Mouse (Mus musculus): ENCODE measurements around the gene Fam71e1. TPM values are rescaled to one million over a fixed set of nuclear protein-coding genes. Genes with fewer than 3 reads are reported as not detected.

The Fam71e1 gene
- polyA plus RNA-seq, 1 experiment from 2014 or later = 11.1 TPM

DNA sequence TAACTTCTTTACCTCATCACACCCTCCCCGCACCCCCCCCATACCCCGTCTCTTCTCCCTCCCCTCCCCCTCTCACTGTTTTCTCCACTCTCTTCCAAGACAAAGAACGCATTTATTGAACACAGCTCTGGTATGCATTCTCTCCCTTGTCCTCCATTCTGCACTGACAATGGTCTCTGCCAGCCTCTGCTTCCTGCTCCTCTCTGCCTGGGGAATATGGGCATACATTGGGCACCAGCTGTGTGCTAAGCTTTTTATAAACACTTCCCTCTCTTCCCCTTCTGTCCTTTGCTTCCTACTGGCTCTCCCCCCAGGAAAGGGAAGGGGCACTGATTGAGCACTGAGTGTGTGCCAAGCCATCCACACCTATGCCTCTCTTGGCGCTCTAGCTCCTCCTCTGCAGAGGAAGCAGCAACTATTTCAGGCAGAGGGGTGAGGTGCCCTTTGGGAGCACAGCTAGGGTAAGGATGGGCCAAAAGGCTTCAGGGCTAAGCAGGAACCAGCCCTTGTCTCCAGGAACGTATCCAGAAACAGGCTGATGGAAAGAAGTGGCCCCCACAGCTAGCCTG lies 21.3 kb upstream of the Fam71e1 start:
- Histone ChIP-seq H3K27ac (peak overlapping the region; percentile 91), H3K4me3 (peak overlapping the region; percentile 64), H3K36me3 (0 out of 2 replicates have a peak, but pooled peaks cover 2% of the 10 kb centered on the region), H3K27me3 (ENCODE audit: insufficient read depth, poor library complexity, severe bottlenecking) (peaks cover 43% of the 10 kb centered on the region), H3K4me1 (peaks cover 57% of the 10 kb centered on the region), H3K9me3 (no peaks in the 10 kb centered on the region)
- WGBS = 30% methylated on average over 5 of the region's 5 CpGs
- no peak for DNase-seq (ENCODE audit: low spot score)

DNA sequence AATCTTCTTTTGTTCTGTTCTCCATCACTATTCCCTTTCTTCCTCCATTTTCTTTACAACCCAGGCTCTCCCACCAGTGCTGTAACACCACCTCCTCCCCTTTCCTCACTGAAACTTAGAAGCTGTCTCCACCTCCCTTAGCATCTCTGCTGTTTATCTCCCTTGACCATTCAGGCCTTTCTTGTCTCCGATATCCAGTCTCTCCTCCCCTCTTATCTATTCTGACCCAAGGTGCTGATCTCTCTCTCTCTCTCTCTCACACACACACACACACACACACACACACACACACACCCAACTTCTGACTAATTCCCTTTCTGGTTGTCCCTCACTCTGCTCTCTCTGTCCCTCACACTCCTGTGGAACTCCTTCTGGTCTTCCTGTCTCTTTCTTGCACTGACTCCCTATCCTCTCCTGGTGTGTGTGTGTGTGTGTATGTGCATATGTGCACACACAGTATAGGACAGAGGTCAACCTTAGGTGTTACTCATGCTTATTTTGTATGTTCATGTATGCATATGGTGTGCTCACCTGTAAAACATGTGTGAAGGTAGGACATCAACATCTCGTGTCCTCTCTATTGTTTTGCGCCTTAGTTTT lies 13.4 kb upstream of the Fam71e1 start:
- H3K27me3 ChIP-seq (ENCODE audit: insufficient read depth, poor library complexity, severe bottlenecking) = peaks cover 29% of the 10 kb centered on the region
- peak overlapping the region; percentile 49 for H3K4me3 ChIP-seq
- H3K4me1 ChIP-seq = peaks cover 36% of the 10 kb centered on the region
- WGBS = 43% methylated on average over 3 of the region's 3 CpGs
- DNase-seq (ENCODE audit: low spot score) = no peak
- peak overlapping the region; percentile 81 for H3K27ac ChIP-seq
- H3K36me3 ChIP-seq = peaks cover 20% of the 10 kb centered on the region
- H3K9me3 ChIP-seq = no peaks in the 10 kb centered on the region

DNA sequence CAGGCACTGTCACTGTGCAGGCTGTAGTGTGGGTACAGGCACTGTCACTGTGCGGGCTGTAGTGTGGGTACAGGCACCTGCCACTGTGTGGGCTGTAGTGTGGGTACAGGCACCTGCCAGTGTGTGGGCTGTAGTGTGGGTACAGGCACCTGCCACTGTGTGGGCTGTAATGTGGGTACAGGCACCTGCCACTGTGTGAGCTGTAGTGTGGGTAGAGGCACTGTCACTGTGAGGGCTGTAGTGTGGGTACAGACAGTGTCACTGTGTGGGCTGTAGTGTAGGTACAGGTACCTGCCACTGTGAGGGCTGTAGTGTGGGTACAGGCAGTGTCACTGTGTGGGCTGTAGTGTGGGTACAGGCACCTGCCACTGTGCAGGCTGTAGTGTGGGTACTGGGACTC lies 12.3 kb upstream of the Fam71e1 start:
- no peak for DNase-seq (ENCODE audit: low spot score)
- Histone ChIP-seq H3K36me3 (peaks cover 25% of the 10 kb centered on the region), H3K9me3 (no peaks in the 10 kb centered on the region), H3K27me3 (ENCODE audit: insufficient read depth, poor library complexity, severe bottlenecking) (peaks cover 20% of the 10 kb centered on the region; the same call in 1 of the 2 replicates), H3K27ac (peak overlapping the region; percentile 22; the same call in 1 of the 2 replicates), H3K4me1 (peaks cover 36% of the 10 kb centered on the region), H3K4me3 (peak overlapping the region; percentile 25)
- 89% methylated on average over 1 of the region's 1 CpGs for WGBS

DNA sequence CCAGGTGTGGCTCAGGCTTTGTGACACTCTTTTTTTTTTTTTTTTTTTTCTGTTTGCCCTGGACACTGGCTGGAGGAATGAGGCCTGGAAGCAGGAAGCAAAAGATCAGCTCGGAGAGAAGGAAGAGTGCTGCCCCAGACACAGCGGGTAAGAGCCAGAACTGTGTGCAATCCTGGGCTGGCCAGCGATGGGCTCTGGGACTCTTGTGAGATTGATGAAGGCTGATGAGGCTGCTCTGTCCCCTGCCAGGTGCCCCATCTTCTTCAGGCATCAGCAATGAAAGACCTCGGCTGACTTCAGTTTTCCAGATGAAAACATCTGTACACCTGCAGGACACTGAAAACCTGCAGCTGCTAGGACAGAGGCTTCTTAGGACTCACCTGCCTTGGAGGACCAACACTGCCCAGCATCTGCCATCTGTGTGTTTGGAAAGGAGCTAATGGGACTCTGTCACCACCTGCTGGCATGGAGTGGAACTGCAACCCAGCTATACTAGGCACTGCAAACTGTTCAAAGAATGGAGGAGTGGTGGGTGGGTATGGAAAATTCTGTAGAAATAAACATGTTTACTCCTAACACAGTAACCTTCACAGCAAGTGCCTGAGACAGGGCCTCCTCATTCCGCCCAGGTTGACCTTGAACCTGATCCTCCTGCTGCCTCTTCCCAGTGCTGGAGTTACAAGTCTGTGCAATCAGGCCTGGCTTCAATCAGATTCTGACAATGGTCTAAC lies 11.4 kb upstream of the Fam71e1 start:
- peak; percentile 90 for DNase-seq (ENCODE audit: low spot score)
- 25% methylated on average over 5 of the region's 5 CpGs for WGBS
- H3K27me3 ChIP-seq (ENCODE audit: insufficient read depth, poor library complexity, severe bottlenecking) = peaks cover 15% of the 10 kb centered on the region; the same call in 1 of the 2 replicates
- H3K4me1 ChIP-seq = peaks cover 30% of the 10 kb centered on the region
- no peaks in the 10 kb centered on the region for H3K9me3 ChIP-seq
- no peak overlapping the region for H3K27ac ChIP-seq
- H3K36me3 ChIP-seq = peaks cover 33% of the 10 kb centered on the region
- no peak overlapping the region for H3K4me3 ChIP-seq

DNA sequence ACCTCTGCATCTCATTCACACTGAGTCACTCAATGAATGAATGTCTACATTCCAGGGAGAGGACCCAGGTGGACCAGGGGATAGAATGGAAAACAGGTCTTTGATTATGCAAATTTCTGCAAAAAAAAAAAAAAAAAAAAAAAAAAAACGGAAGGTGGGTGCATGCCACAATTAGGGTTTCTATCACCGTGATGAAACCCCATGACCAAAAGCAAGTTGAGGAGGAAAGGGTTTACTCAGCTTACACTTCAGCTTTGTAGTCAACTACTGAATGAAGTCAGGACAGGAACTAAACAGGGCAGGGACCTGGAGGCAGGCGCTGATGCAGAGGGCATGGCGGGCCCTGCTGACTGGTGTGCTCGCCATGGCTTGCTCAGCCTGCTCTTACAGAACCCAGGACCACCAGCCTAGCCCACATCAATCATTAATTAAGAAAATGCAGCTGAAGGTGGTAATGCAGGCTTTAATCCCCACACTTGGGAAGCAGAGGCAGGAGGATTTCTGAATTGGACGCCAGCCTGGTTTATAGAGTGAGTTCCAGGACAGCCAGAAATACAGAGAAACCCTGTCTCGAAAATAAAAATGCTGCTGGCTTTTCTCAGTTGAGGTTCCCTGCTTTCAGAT lies 10.7 kb upstream of the Fam71e1 start:
- no peak overlapping the region for H3K27ac ChIP-seq
- WGBS = 67% methylated on average over 6 of the region's 7 CpGs
- peaks cover 10% of the 10 kb centered on the region; the same call in 1 of the 2 replicates for H3K27me3 ChIP-seq (ENCODE audit: insufficient read depth, poor library complexity, severe bottlenecking)
- no peak overlapping the region for H3K4me3 ChIP-seq
- H3K4me1 ChIP-seq = peaks cover 24% of the 10 kb centered on the region
- H3K36me3 ChIP-seq = peaks cover 39% of the 10 kb centered on the region
- H3K9me3 ChIP-seq = no peaks in the 10 kb centered on the region
- DNase-seq (ENCODE audit: low spot score) = no peak

DNA sequence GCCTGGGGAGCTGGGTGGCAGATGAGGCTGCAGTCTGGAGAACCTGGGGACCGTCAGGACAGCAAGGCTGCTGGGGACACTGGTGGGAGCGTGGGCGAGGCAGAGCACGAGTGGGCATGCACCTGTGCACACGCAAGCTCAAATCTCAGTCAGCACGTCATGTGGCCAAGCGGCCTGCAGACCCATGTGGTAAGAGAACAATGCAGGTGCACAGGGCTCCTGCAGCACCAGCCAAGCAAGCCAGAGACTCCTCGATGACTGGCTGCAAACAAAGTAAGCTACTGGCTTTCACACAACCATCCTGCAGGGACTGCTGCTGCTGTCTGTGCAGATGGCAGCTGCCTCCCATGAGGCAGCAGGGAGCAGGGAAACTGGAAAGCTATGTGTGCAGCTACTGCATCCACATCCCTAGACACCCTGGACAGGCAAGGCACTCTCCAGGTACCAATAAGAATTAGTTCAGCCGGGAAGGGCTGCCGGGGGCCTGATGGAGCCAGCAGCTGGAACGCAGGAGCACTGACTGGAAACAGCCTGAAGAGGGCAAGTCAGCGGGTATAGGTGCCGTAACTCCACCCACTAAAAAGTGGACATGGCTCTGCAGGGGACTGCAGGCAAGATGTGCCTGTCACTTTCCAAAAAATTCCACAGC lies 9.3 kb upstream of the Fam71e1 start:
- Histone ChIP-seq H3K27ac (peak overlapping the region; percentile 17), H3K36me3 (peaks cover 53% of the 10 kb centered on the region)
- 51% methylated on average over 13 of the region's 13 CpGs for WGBS

DNA sequence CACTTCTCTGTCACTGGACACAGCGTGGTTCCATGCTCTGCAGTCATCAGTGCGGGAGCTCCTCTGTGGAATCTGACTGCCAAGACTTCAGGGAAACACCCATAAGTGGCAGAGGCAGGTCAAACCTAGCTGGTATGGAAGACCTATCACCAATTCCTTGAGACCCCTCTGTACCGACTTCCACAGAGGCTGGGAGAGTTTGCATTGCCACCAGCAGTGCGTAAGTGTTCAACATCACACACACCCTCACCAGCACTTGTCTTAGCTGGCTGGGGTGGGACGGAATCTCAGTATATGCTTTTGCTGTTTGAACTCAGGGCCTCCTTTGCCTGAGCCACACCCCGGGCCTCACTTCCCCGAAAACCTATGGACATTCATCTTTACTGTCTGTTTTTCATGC lies 8.4 kb upstream of the Fam71e1 start:
- Histone ChIP-seq H3K36me3 (peaks cover 62% of the 10 kb centered on the region), H3K27ac (no peak overlapping the region), H3K27me3 (ENCODE audit: insufficient read depth, poor library complexity, severe bottlenecking) (no peaks in the 10 kb centered on the region), H3K4me1 (peaks cover 14% of the 10 kb centered on the region), H3K9me3 (no peaks in the 10 kb centered on the region), H3K4me3 (no peak overlapping the region)
- no peak for DNase-seq (ENCODE audit: low spot score)
- WGBS = 88% methylated on average over 7 of the region's 7 CpGs

More for the DNA sequence above, 9.3 kb upstream of the Fam71e1 start:
- H3K27me3 ChIP-seq (ENCODE audit: insufficient read depth, poor library complexity, severe bottlenecking) = no peaks in the 10 kb centered on the region
- no peak overlapping the region for H3K4me3 ChIP-seq
- peaks cover 22% of the 10 kb centered on the region for H3K4me1 ChIP-seq
- no peaks in the 10 kb centered on the region for H3K9me3 ChIP-seq
- no peak for DNase-seq (ENCODE audit: low spot score)

DNA sequence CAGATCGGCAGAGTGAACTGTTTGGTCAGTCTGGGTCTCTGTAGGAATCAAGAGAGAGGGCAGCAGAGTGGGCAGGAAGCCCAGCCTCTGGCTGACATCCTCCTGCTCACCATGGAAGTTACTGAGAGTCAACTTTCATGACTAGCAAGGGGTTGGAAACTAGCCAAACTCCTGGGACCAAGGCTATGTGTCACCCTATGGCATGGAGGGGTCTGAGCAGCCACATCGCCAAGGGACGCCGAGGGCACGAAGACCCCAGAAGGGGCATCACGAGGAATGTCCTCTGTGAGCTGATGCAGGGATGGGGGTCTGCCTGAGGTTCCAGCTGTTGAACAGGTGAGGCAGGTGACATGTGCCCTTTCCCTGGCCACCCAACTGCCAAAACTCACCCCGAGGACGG lies 7.8 kb upstream of the Fam71e1 start:
- peaks cover 67% of the 10 kb centered on the region for H3K36me3 ChIP-seq

DNA sequence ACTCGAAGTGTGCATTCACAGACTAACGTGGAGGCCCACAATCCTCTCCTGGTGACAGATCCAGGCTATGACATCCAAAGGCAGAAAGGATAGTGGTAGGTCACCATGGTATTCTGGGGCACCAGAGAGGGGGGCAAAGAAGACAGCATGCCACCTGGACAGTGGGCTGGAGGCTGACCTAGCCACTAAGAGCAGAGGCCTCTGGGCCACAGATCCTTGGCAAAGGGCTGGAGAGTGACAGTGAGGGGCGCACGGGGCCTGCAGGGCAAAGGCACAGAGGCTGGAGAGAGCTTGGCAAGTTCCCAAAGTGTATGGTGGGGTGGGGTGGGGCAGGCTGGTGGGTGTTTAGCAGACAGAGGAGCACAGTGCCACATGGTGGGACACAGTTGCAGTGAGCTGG lies 6.1 kb upstream of the Fam71e1 start:
- no peak overlapping the region for H3K4me3 ChIP-seq
- WGBS = 94% methylated on average over 4 of the region's 4 CpGs

More for the DNA sequence above, 7.8 kb upstream of the Fam71e1 start:
- Histone ChIP-seq H3K4me1 (peaks cover 14% of the 10 kb centered on the region), H3K27ac (no peak overlapping the region), H3K27me3 (ENCODE audit: insufficient read depth, poor library complexity, severe bottlenecking) (no peaks in the 10 kb centered on the region), H3K9me3 (no peaks in the 10 kb centered on the region), H3K4me3 (no peak overlapping the region)
- 95% methylated on average over 8 of the region's 8 CpGs for WGBS
- DNase-seq (ENCODE audit: low spot score) = no peak

DNA sequence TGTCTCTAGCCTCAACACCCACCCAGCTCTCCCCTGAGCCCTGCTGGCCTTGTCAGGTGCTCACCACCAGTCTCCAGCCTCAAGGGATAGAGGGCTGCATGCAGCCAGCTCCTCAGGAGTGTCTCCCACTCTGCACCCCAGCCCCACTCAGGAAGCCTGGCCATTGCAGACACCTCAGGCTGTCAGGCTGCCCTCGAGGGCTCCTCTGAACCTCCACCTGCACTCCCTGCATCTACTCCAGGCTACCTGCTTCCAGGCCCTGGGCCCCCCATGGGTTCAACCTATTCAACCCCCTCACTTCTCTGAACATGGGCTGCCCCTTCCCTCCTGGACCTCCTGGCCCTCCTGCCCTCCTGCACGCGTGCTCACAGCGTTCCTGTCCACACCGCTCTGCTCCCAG lies 5.0 kb upstream of the Fam71e1 start:
- H3K36me3 ChIP-seq = peaks cover 57% of the 10 kb centered on the region
- H3K27ac ChIP-seq = no peak overlapping the region
- 91% methylated on average over 5 of the region's 5 CpGs for WGBS
- no peak overlapping the region for H3K4me3 ChIP-seq
- H3K4me1 ChIP-seq = peaks cover 18% of the 10 kb centered on the region
- DNase-seq (ENCODE audit: low spot score) = peak; percentile 64
- no peaks in the 10 kb centered on the region for H3K9me3 ChIP-seq
- H3K27me3 ChIP-seq (ENCODE audit: insufficient read depth, poor library complexity, severe bottlenecking) = no peaks in the 10 kb centered on the region

More for the DNA sequence above, 6.1 kb upstream of the Fam71e1 start:
- no peaks in the 10 kb centered on the region for H3K9me3 ChIP-seq
- H3K36me3 ChIP-seq = peaks cover 67% of the 10 kb centered on the region
- H3K27me3 ChIP-seq (ENCODE audit: insufficient read depth, poor library complexity, severe bottlenecking) = no peaks in the 10 kb centered on the region
- H3K27ac ChIP-seq = no peak overlapping the region
- H3K4me1 ChIP-seq = peaks cover 13% of the 10 kb centered on the region
- peak; percentile 74 for DNase-seq (ENCODE audit: low spot score)

DNA sequence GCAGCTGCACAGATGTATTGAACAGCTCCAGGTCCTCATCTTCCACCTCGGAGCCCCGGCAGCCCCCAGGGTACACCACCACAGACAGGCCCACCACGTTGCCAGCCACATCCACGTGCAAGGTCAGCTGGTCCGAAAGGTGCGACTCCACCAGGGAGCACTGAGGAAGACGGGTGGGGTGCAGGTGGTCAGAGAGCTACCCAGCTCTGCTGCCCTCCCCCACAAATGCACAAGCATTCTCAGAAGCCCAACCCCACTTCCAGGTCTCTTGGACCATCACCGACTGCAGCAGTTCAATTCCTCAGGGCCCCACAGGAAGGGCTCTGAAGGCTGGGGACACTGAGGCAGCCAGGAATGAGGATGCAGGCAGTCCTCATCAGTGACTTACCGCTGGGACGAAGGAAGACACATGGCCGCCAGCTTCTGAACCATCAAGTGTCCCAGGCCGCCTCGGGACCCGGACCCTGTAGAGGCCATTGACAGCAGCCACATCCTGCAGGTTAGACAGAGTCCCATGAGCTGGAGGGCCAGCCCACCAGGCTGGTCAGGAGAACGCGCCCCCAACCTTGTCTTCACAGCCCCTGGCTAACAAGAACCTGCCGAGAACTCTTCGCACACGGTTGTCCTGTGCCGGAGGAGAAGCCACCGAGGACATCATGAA lies 4.1 kb upstream of the Fam71e1 start:
- H3K9me3 ChIP-seq = no peaks in the 10 kb centered on the region
- peaks cover 13% of the 10 kb centered on the region; the same call in 1 of the 2 replicates for H3K4me1 ChIP-seq
- peak; percentile 72 for DNase-seq (ENCODE audit: low spot score)
- no peaks in the 10 kb centered on the region for H3K27me3 ChIP-seq (ENCODE audit: insufficient read depth, poor library complexity, severe bottlenecking)
- no peak overlapping the region for H3K27ac ChIP-seq
- no peak overlapping the region for H3K4me3 ChIP-seq
- H3K36me3 ChIP-seq = peaks cover 57% of the 10 kb centered on the region
- 92% methylated on average over 21 of the region's 21 CpGs for WGBS

DNA sequence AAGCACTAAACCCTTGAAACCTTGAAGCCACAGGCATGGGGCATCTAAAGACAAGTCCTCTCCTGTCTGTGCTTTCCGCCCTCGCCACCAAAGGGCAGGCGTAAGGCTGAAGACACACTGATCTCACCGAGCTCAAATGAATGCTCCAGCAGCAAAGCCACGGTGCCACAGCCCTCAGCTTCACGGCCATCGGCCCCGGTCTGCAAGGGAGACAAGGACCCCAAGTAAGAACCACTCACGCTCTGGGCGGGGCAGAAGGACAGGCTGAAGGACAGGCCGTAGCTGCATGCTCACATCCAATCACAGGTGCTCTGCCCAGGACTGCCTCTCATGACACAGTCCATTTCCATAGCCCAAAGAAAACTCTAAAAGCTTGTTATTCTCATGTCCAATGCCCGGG lies 1.7 kb upstream of the Fam71e1 start:
- Histone ChIP-seq H3K27ac (no peak overlapping the region), H3K27me3 (ENCODE audit: insufficient read depth, poor library complexity, severe bottlenecking) (peaks cover 7% of the 10 kb centered on the region), H3K4me3 (no peak overlapping the region), H3K36me3 (peaks cover 48% of the 10 kb centered on the region), H3K4me1 (peaks cover 12% of the 10 kb centered on the region; the same call in 1 of the 2 replicates), H3K9me3 (no peaks in the 10 kb centered on the region)
- no peak for DNase-seq (ENCODE audit: low spot score)
- WGBS = 89% methylated on average over 12 of the region's 12 CpGs
